10 mouse cellular contexts compared by ENCODE assay signal in genomic region chr12:8497314-8497706, GRCm38 (mm10). TPM values are rescaled to one million over a fixed set of nuclear protein-coding genes. Genes with fewer than 3 reads are reported as not detected.
A peak's percentile ranks its signal among the peaks of the same experiment; 100 is the strongest.
DNase-seq lines count a peak whose midpoint lies in the region; ATAC-seq lines count a peak whose summit lies in the region.
"Had no signal": no experiment of that assay in that cellular context is flagged by ENCODE, and none has a peak within 500 bp of the region (broad histone marks: within the 10 kb centered on the region; RNA-seq: fewer than 3 reads in every experiment).

No protein-coding gene starts in this region.

- H3K4me2 ChIP-seq in heart, embryonic 11.5 days, result peak overlapping the region; percentile 78
- peak overlapping the region; percentile 88 for H3K4me2 ChIP-seq in forebrain, embryonic 16.5 days (ENCODE audit: low read length)
- H3K4me2 ChIP-seq in liver, embryonic 15.5 days, result peak overlapping the region; percentile 29

- intact Hi-C loops in heart, postnatal 36 days (cut with DNase I), result no loop called here

- H3K4me1 ChIP-seq in heart, embryonic 11.5 days (ENCODE audit: control insufficient read depth, insufficient read depth, low read length), result peaks cover 23% of the 10 kb centered on the region
- peaks cover 38% of the 10 kb centered on the region for H3K4me1 ChIP-seq in forebrain, embryonic 16.5 days (replicated peaks; ENCODE audit: control insufficient read depth, insufficient read depth, low read length)
- peaks cover 38% of the 10 kb centered on the region for H3K4me1 ChIP-seq in liver, embryonic 15.5 days (replicated peaks)

- ATAC-seq in heart, embryonic 11.5 days (replicated peaks; ENCODE audit: insufficient number of reproducible peaks, low FRiP score, low TSS enrichment), result no peak
- no peak for ATAC-seq in forebrain, embryonic 16.5 days
- no peak for ATAC-seq in liver, embryonic 15.5 days (ENCODE audit: insufficient read depth)
- no peak for ATAC-seq in inflammation-experienced regulatory T-cells, adult 6 months
- ATAC-seq: CD4-positive, CD25-positive, alpha-beta regulatory T cell, adult 4 months had no signal

- H3K4me3 ChIP-seq in heart, embryonic 11.5 days (ENCODE audit: low read depth, low read length), result peak overlapping the region; percentile 91
- H3K4me3 ChIP-seq in forebrain, embryonic 16.5 days (replicated peaks; ENCODE audit: low read length), result peak overlapping the region; percentile 91
- H3K4me3 ChIP-seq in liver, embryonic 15.5 days (replicated peaks), result no peak overlapping the region

- peak overlapping the region; percentile 60; the same call in 1 of the 2 replicates for H3K9ac ChIP-seq in heart, embryonic 11.5 days (ENCODE audit: low read depth, low read length)
- 0 out of 2 replicates have a peak overlapping the region, but pooled peaks have one; percentile 41 for H3K9ac ChIP-seq in forebrain, embryonic 16.5 days (replicated peaks; ENCODE audit: low read depth, low read length)
- H3K9ac ChIP-seq in liver, embryonic 15.5 days, result no peak overlapping the region

- no peak for DNase-seq in heart, postnatal 36 days
- peak; percentile 27 to 33 for DNase-seq in B cell, adult 2 months
- DNase-seq in layer of hippocampus, postnatal 25 days (ENCODE audit: extremely low spot score in 1 of 2, low spot score in 1 of 2), result no peak
- no peak for DNase-seq in left cerebral cortex, adult 8-10 months (ENCODE audit: low spot score in 2 of 2)
- DNase-seq: thymus, adult 18-20 months had no signal

- H3K36me3 ChIP-seq in heart, embryonic 11.5 days (ENCODE audit: control insufficient read depth, insufficient read depth, low read length), result no peaks in the 10 kb centered on the region
- no peaks in the 10 kb centered on the region for H3K36me3 ChIP-seq in forebrain, embryonic 16.5 days (ENCODE audit: control insufficient read depth, insufficient read depth)
- H3K36me3 ChIP-seq in liver, embryonic 15.5 days (replicated peaks), result no peaks in the 10 kb centered on the region

- H3K27me3 ChIP-seq in heart, embryonic 11.5 days (ENCODE audit: control insufficient read depth, insufficient read depth, low read length), result no peaks in the 10 kb centered on the region
- H3K27me3 ChIP-seq in forebrain, embryonic 16.5 days (replicated peaks; ENCODE audit: control insufficient read depth, insufficient read depth, low read length), result no peaks in the 10 kb centered on the region
- H3K27me3 ChIP-seq in liver, embryonic 15.5 days, result peaks cover 27% of the 10 kb centered on the region

- H3K9me3 ChIP-seq in heart, embryonic 11.5 days (replicated peaks; ENCODE audit: control insufficient read depth, low read length), result no peaks in the 10 kb centered on the region
- H3K9me3 ChIP-seq in forebrain, embryonic 16.5 days (ENCODE audit: control insufficient read depth, low read length), result no peaks in the 10 kb centered on the region
- no peaks in the 10 kb centered on the region for H3K9me3 ChIP-seq in liver, embryonic 15.5 days (replicated peaks)

- 27% methylated on average over 2 of the region's 2 CpGs for WGBS in heart, embryonic 11.5 days (ENCODE audit: insufficient replicate concordance)
- 23% methylated on average over 2 of the region's 2 CpGs for WGBS in forebrain, embryonic 16.5 days
- 38% methylated on average over 2 of the region's 2 CpGs for WGBS in liver, embryonic 15.5 days (ENCODE audit: insufficient replicate concordance)

- peak overlapping the region; percentile 35; the same call in 1 of the 2 replicates for H3K27ac ChIP-seq in heart, embryonic 11.5 days (ENCODE audit: low read depth, low read length)
- H3K27ac ChIP-seq in forebrain, embryonic 16.5 days (ENCODE audit: low read length), result no peak overlapping the region
- no peak overlapping the region for H3K27ac ChIP-seq in liver, embryonic 15.5 days (replicated peaks)

RNA-seq across cellular contexts. Expression of gene Rhob, which starts 2.5 kb away (rescaled TPM):
- 54.8 and 57.2 TPM in 2 replicates for polyA plus RNA-seq in heart, embryonic 11.5 days (2014; fragmentation: Nextera tagmentation; extraction: Ambion mirVana)
- total RNA-seq in heart, postnatal 36 days (2021), result 100 to 1,000 TPM; 145 to 186 TPM
- 70.3 and 74.9 TPM in 2 replicates for polyA plus RNA-seq in forebrain, embryonic 16.5 days (2015; fragmentation: Nextera tagmentation; extraction: Ambion mirVana)
- polyA plus RNA-seq in liver, embryonic 15.5 days (2015; fragmentation: Nextera tagmentation; extraction: Ambion mirVana), result 7.5 and 8.2 TPM in 2 replicates
- 1 to 10 TPM in 2 of 3 experiments, under 1 TPM in 1; 0.15 to 2.8 (median 1.7) TPM for polyA plus RNA-seq in inflammation-experienced regulatory T-cells, adult 6 months (2017; shearing (Covaris generic))
- total RNA-seq in layer of hippocampus, postnatal 25 days (2021), result 100 to 1,000 TPM; 336 to 418 TPM
- 100 to 1,000 TPM; 261 to 308 (median 282) TPM for total RNA-seq in left cerebral cortex, adult 8-10 months (2022)

Comparison
In these comparisons a context has a peak if more than half of its experiments do, and no peak if none do; other contexts are left out.
1. H3K4me2 ChIP-seq: peak in every context shown above with its lines; median percentile 88 in forebrain, embryonic 16.5 days; 78 in heart, embryonic 11.5 days; 29 in liver, embryonic 15.5 days.
2. DNase-seq: peak in B cell, adult 2 months (2 of 2); none in heart, postnatal 36 days (0 of 2), layer of hippocampus, postnatal 25 days (0 of 2) and left cerebral cortex, adult 8-10 months (0 of 2).